Mouse (Mus musculus) embryonic facial prominence, embryonic 11.5 days (tissue): Measurements from ENCODE around the gene Paqr5. TPM values are rescaled to one million over a fixed set of nuclear protein-coding genes. Genes with fewer than 3 reads are reported as not detected.

Experiments used
- polyA plus RNA-seq: library from polyadenylated mRNA; unstranded; fragments of >200 nt; fragmentation: Nextera tagmentation; extraction: Ambion mirVana; gene quantifications from 2 replicates; pipeline ENCODE4 v1.2.1, GENCODE M21; 2014

Paqr5 gene
- polyA plus RNA-seq, 1 experiment from 2014 or later = 0.34 TPM

Other genes starting within 250 kb of the Paqr5 start
- gene Rplp1, start 112.3 kb downstream of the Paqr5 start, polyA plus RNA-seq = 1,072 and 1,174 TPM in 2 replicates
- gene Kif23, start 80.1 kb downstream of the Paqr5 start, polyA plus RNA-seq = 121 and 127 TPM in 2 replicates
- gene Glce, start 95.8 kb upstream of the Paqr5 start, polyA plus RNA-seq = 31.7 and 33.3 TPM in 2 replicates